In the genomic region with DNA sequence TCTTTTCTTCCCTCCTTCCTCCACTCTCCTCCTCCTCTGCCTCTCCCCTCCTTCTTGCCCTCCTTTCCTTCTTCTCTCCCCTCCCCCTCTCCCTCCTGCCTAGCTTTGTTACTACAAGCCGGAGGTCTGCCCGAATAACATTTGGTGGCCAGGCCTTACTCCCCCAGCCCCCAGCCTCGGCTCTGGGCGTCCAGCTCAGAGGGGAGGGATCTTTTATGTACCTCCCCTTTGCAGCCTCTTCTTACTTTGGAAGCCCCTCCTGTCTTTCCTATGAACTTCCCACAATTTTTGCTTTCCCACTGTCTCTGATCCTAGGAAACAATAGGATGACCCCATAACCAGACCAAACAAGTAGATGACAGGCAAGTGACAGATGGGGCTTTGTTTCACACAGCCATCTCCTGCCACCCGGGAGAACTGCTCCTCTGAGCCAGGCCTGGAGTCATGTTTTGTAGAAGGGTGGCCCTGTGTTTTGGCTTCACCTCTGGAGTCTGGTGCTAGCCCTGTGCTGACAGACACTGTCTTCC, we compare ENCODE assay signal across 9 mouse cellular contexts. TPM values are rescaled to one million over a fixed set of nuclear protein-coding genes. Genes with fewer than 3 reads are reported as not detected.
DNase-seq lines count a peak whose midpoint lies in the region; ATAC-seq and TF ChIP-seq lines count a peak whose summit lies in the region.
"Had no signal": no experiment of that assay in that cellular context is flagged by ENCODE, and none has a peak within 500 bp of the region (broad histone marks: within the 10 kb centered on the region; RNA-seq: fewer than 3 reads in every experiment).

No protein-coding gene starts in this region.

- no peak for TF ChIP-seq CTCF in kidney, postnatal 0 days (IDR thresholded peaks at IDR 0.05; ENCODE audit: low read depth)
- no peak for TF ChIP-seq CTCF in hindbrain, postnatal 0 days (IDR thresholded peaks at IDR 0.05; ENCODE audit: low read depth)

- H3K36me3 ChIP-seq in kidney, postnatal 0 days (ENCODE audit: insufficient read depth, low read length), result peaks cover 9% of the 10 kb centered on the region
- H3K36me3 ChIP-seq in hindbrain, postnatal 0 days (ENCODE audit: insufficient read depth, low read length), result peaks cover 6% of the 10 kb centered on the region; the same call in 1 of the 2 replicates
- H3K36me3 ChIP-seq in neural tube, embryonic 12.5 days, result peaks cover 22% of the 10 kb centered on the region

- WGBS in kidney, postnatal 0 days, result 11% methylated on average over 5 of the region's 5 CpGs
- 9% methylated on average over 5 of the region's 5 CpGs for WGBS in hindbrain, postnatal 0 days
- 0% methylated on average over 5 of the region's 5 CpGs for WGBS in neural tube, embryonic 12.5 days

- no peak for DNase-seq in kidney, postnatal 0 days (ENCODE audit: low spot score)
- DNase-seq in kidney, adult 18-20 months, result no peak
- peak; percentile 69 for DNase-seq in embryo, embryonic 10 days (ENCODE audit: low spot score)
- no peak for DNase-seq in hindbrain, postnatal 0 days (ENCODE audit: low spot score)
- no peak for DNase-seq in ovary, postnatal 10 days (ENCODE audit: low spot score)
- DNase-seq in layer of hippocampus, postnatal 25 days (ENCODE audit: extremely low spot score in 1 of 2, low spot score in 1 of 2), result no peak

- no peak overlapping the region for H3K4me2 ChIP-seq in kidney, postnatal 0 days (ENCODE audit: low read length)
- H3K4me2 ChIP-seq in hindbrain, postnatal 0 days (ENCODE audit: low read depth, low read length), result no peak overlapping the region
- H3K4me2 ChIP-seq in neural tube, embryonic 12.5 days (replicated peaks), result peak overlapping the region; percentile 22; the same call in 1 of the 2 replicates

- 0 out of 2 replicates have a peak overlapping the region, but pooled peaks have one; percentile 38 for H3K9ac ChIP-seq in kidney, postnatal 0 days (ENCODE audit: low read depth, low read length)
- no peak overlapping the region for H3K9ac ChIP-seq in hindbrain, postnatal 0 days (replicated peaks; ENCODE audit: low read length)
- H3K9ac ChIP-seq in neural tube, embryonic 12.5 days, result no peak overlapping the region

- H3K27me3 ChIP-seq in kidney, postnatal 0 days (ENCODE audit: insufficient read depth, low read length), result no peaks in the 10 kb centered on the region
- H3K27me3 ChIP-seq in hindbrain, postnatal 0 days (ENCODE audit: insufficient read depth, low read length), result no peaks in the 10 kb centered on the region
- H3K27me3 ChIP-seq in neural tube, embryonic 12.5 days (replicated peaks), result no peaks in the 10 kb centered on the region

- peaks cover 10% of the 10 kb centered on the region for H3K4me1 ChIP-seq in kidney, postnatal 0 days (replicated peaks; ENCODE audit: insufficient read depth, low read length)
- peaks cover 18% of the 10 kb centered on the region; the same call in 1 of the 2 replicates for H3K4me1 ChIP-seq in hindbrain, postnatal 0 days (ENCODE audit: insufficient read depth, low read length)
- H3K4me1 ChIP-seq in neural tube, embryonic 12.5 days, result peaks cover 32% of the 10 kb centered on the region

- no peaks in the 10 kb centered on the region for H3K9me3 ChIP-seq in kidney, postnatal 0 days (replicated peaks; ENCODE audit: low read length)
- no peaks in the 10 kb centered on the region for H3K9me3 ChIP-seq in hindbrain, postnatal 0 days (ENCODE audit: low read length)
- H3K9me3 ChIP-seq in neural tube, embryonic 12.5 days, result no peaks in the 10 kb centered on the region

- H3K27ac ChIP-seq in kidney, postnatal 0 days, result peak overlapping the region; percentile 57
- H3K27ac ChIP-seq in hindbrain, postnatal 0 days, result peak overlapping the region; percentile 48; the same call in 1 of the 2 replicates
- peak overlapping the region; percentile 57; the same call in 1 of the 2 replicates for H3K27ac ChIP-seq in neural tube, embryonic 12.5 days

- ATAC-seq in kidney, postnatal 0 days (replicated peaks; ENCODE audit: low FRiP score, low read depth), result 0 out of 2 replicates have a peak, but pooled peaks have one; percentile 1
- no peak for ATAC-seq in hindbrain, postnatal 0 days
- 0 out of 2 replicates have a peak, but pooled peaks have one; percentile 32 for ATAC-seq in neural tube, embryonic 12.5 days (ENCODE audit: low FRiP score, low read depth)
- no peak for ATAC-seq in cerebellum, adult (ENCODE audit: insufficient number of reproducible peaks, low FRiP score, low TSS enrichment)

- no peak overlapping the region for H3K4me3 ChIP-seq in kidney, postnatal 0 days (replicated peaks; ENCODE audit: low read depth, low read length)
- no peak overlapping the region for H3K4me3 ChIP-seq in hindbrain, postnatal 0 days (ENCODE audit: low read length)
- no peak overlapping the region for H3K4me3 ChIP-seq in neural tube, embryonic 12.5 days
- H3K4me3 ChIP-seq: erythroblast, embryonic 14.5 days had no signal

RNA-seq across cellular contexts. Expression of a gene that starts 29.6 kb away (rescaled TPM):
- 106 and 121 TPM in 2 replicates for polyA plus RNA-seq in kidney, postnatal 0 days (2015; fragmentation: Nextera tagmentation; extraction: Ambion mirVana)
- 78.2 and 85.6 TPM in 2 replicates for total RNA-seq in hindbrain, postnatal 0 days (2014; rRNA removed)
- 116 and 119 TPM in 2 replicates for polyA plus RNA-seq in hindbrain, postnatal 0 days (2015; fragmentation: Nextera tagmentation; extraction: Ambion mirVana)
- 60.8 and 72.4 TPM in 2 replicates for polyA plus RNA-seq in neural tube, embryonic 12.5 days (2016; fragmentation: Nextera tagmentation; extraction: Ambion mirVana)
- 100 to 1,000 TPM; 104 to 168 TPM for total RNA-seq in layer of hippocampus, postnatal 25 days (2021)

Comparison
In these comparisons a context has a peak if more than half of its experiments do, and no peak if none do; other contexts are left out.
1. ATAC-seq: peak in kidney, postnatal 0 days (single experiment) and neural tube, embryonic 12.5 days (single experiment); none in hindbrain, postnatal 0 days (single experiment) and cerebellum, adult (single experiment).
2. Peak in every context shown above with its lines, with median percentiles within 50 percentile points of each other: H3K27ac ChIP-seq.